Mouse (Mus musculus): ENCODE data around the gene Mapk8.

Gene Mapk8

DNA sequence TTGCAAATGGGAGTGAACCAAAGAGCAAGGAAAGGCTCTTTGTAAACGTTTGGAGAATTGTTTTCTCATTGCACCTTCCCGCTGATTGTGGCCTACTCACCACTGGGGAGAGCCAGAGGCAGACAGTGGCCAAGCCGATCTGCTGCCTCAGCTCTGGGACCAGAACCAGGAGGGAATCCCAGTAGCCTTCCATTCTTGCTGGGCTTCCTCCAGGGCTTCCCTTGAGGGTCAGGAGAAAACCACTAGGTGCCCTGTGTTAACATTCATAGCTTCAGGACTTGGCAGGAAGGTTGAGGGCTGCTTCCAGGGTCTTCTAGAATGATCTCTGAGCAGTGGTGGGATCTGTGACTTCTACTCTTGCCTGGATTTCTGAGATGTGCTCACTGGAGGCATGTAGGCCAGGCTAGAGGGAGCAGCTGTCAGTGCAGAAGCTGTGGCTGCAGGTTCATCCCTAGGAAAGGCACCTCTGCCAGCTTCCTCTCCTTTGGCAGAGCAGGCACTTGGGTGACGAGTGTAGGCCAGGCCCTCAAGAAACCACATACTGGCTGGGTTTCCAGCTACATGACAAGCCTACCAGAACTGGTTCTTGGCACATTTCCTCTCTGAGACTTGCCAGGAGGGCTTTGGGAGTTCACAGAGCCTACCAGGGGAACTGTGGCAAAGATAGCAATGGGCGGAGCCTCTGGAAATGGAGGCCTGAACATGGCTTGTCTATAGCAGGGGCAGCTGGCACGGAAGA lies 94.8 kb downstream of the Mapk8 start:
- in situ Hi-C loops (cut with MboI, MseI): loop anchor here (10.0 kb wide), 1 partner anchor 603 kb away; the partner anchor contains the start of gene Rbp3

- in situ Hi-C loops (cut with MboI, MseI): loop anchor here (10.0 kb wide), 1 partner anchor 604 kb away; the partner anchor contains the start of gene Rbp3
Observed at GRCm38 (mm10) chr14:33351019-33351418, 95.9 kb downstream of the Mapk8 start.

- in situ Hi-C loops (cut with MboI, MseI): no loop called here
Observed at GRCm38 (mm10) chr14:33348146-33348545, 98.8 kb downstream of the Mapk8 start.

DNA sequence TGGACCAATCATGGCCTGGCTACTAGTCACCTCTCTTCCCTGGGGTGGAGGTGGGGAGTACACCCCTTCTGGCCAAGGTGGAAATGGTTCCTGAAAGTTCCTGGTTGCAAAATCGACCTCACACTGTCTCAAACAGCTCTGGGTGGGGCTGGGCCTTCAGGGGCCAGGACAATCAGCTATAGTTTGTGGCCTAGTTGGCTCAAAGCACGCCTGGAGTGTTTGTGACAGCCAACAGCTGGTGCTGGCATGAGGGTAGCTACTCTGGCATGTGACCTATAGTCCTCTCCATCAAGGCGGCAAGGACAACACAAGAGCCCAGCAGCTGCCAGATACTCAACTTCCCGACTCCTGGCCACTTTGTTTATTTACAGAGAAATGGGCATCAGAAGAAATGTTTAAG lies 99.2 kb downstream of the Mapk8 start:
- in situ Hi-C loops (cut with MboI, MseI): no loop called here

- in situ Hi-C loops (cut with MboI, MseI): no loop called here
Observed at GRCm38 (mm10) chr14:33346546-33346945, 100.4 kb downstream of the Mapk8 start.

GRCm38 (mm10) chr14:33343131-33343725 lies 103.7 kb downstream of the Mapk8 start:
- in situ Hi-C loops (cut with MboI, MseI): no loop called here

GRCm38 (mm10) chr14:33338684-33339083 lies 108.3 kb downstream of the Mapk8 start:
- in situ Hi-C loops (cut with MboI, MseI): no loop called here

GRCm38 (mm10) chr14:33335733-33336132 lies 111.2 kb downstream of the Mapk8 start:
- in situ Hi-C loops (cut with MboI, MseI): no loop called here

DNA sequence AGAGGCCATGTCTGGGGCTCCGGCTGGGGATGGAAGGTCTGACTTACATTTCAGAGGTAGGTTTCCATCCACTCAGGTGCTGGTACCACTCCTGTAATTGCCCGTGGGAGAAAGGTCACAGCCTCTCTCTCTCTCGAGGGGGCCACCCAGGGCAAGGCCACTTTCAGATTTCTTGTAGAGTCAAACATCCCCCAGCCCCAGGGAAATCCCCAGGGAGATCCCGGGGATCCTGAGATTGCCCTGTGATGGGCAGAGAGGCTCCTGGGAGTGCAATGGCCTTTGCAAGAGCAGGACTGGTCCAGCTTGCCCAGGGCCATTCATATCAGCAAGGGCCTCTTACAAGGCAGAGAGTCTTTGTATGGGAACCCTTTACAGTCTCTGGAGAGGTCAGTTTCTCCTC lies 112.6 kb downstream of the Mapk8 start:
- in situ Hi-C loops (cut with MboI, MseI): loop anchor here (5.0 kb wide), 1 partner anchor 33 kb away; no protein-coding TSS in a partner anchor

- in situ Hi-C loops (cut with MboI, MseI): loop anchor here (5.0 kb wide), 1 partner anchor 33 kb away; no protein-coding TSS in a partner anchor
Observed at GRCm38 (mm10) chr14:33333833-33334232, 113.1 kb downstream of the Mapk8 start.

DNA sequence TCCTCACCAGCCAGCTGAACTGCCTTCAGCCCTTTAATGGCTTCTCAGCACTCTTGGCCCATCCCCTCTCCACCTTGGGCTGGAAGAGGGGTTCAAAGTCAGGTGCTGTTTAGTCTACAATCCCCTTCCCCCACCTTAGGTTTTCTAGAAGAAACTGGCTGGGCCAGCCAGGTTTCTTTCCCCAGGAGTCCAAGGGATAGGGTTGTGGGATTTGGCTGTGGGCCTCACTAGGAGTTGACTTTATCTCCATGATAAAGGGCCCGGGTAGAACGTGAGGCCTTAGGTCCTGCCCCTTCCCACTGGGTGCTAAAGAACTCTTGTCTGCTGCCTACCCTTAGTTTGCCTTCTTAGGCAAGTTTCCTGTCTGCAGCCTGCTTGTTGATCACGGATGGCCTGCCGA lies 115.3 kb downstream of the Mapk8 start:
- in situ Hi-C loops (cut with MboI, MseI): loop anchor here (5.0 kb wide), 1 partner anchor 36 kb away; no protein-coding TSS in a partner anchor

- in situ Hi-C loops (cut with MboI, MseI): loop anchor here (5.0 kb wide), 1 partner anchor 36 kb away; no protein-coding TSS in a partner anchor
Observed at GRCm38 (mm10) chr14:33330986-33331385, 116.0 kb downstream of the Mapk8 start.

DNA sequence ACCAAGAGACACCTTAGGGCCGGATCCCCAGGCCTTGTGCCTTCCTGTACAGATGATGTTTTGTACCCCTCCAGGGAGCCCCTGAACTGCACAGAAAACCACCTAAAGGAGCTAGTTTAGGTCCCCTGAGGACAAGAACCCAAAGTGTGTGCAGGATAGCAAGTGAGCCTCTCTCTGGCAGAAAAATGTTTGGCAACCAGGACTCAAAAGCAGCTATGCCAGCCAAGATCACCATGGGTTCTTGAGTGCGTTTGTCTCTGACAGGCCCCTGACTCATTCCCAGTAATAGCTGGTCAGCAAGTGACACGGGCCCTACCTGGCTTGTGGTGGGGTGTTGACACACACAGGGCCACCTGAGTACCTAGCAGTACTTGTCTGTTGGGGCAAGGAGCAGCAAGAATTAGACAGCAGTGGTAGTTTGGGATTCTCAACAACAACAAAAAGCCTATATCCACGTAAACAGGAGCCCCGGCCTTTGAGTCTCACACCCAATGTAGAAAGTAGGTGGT lies 117.6 kb downstream of the Mapk8 start:
- in situ Hi-C loops (cut with MboI, MseI): no loop called here

DNA sequence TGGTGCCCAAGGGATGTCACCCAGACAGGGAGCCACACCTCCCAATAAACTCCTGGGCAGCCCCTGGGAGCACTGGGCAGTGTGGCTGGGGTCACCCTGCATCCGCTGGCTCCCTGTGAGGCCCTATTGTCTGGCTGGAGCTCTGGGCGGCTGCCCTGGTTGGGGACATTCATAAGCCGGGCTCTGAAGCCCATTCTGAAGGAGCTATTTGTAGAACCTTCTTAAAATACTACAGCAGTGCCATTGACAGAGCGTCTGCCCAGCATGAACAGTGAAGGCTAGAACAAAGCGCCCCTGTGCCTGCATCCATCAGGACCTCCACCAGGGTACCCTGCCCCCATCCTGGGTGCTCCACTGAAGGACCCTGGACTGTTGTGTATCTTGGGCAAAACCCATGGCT lies 118.6 kb downstream of the Mapk8 start:
- in situ Hi-C loops (cut with MboI, MseI): no loop called here
